15 mouse cellular contexts compared by ENCODE assay signal in the genomic region with DNA sequence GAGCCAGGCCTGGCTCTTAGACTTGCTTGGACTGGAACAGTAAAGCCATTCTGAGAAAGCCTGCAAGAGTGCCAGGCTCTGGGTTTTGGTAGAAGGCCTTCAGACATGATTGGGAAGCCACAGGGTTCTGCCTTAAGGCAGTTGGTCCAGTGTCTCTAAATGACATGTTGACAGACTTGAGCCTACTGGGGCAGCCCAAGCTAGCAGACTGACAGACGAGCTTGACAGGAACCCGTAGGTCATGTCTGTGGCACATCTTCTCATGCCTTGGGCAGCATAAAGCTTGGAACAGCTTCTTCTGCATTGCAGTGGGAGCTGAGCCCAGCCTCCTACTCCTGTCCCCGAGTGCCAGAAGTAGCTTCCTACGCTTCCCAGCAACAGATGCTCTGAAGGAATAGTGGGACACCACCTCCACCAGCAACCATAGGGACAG. TPM values are rescaled to one million over a fixed set of nuclear protein-coding genes. Genes with fewer than 3 reads are reported as not detected.
A peak's percentile ranks its signal among the peaks of the same experiment; 100 is the strongest.
DNase-seq lines count a peak whose midpoint lies in the region; ATAC-seq and TF ChIP-seq lines count a peak whose summit lies in the region.
"Had no signal": no experiment of that assay in that cellular context is flagged by ENCODE, and none has a peak within 500 bp of the region (broad histone marks: within the 10 kb centered on the region; RNA-seq: fewer than 3 reads in every experiment).

No protein-coding gene starts in this region.

- intact Hi-C loops in heart, postnatal 10 days (cut with DNase I) = no loop called here

- no peak overlapping the region for H3K4me2 ChIP-seq in heart, embryonic 14.5 days (ENCODE audit: low read length)

- no peak overlapping the region for H3K4me3 ChIP-seq in heart, embryonic 14.5 days (ENCODE audit: control insufficient read depth in 1 of 2, insufficient read depth in 1 of 2, low read depth in 1 of 2, low read length in 2 of 2)
- H3K4me3 ChIP-seq in kidney, adult 2 months (ENCODE audit: insufficient read depth, low read depth, low read length) = no peak overlapping the region
- H3K4me3 ChIP-seq: myocyte had no signal

- no peak for ATAC-seq in heart, embryonic 14.5 days (ENCODE audit: insufficient number of reproducible peaks, insufficient read depth, low FRiP score, low read depth)

- H3K4me1 ChIP-seq in heart, embryonic 14.5 days (ENCODE audit: control insufficient read depth in 2 of 2, insufficient read depth in 2 of 2, low read length in 2 of 2) = peaks cover 33 to 79% of the 10 kb centered on the region in 2 experiments
- H3K4me1 ChIP-seq in kidney, adult 2 months (ENCODE audit: control insufficient read depth, insufficient read depth, low read length) = peaks cover 18% of the 10 kb centered on the region; the same call in 1 of the 2 replicates

- no peaks in the 10 kb centered on the region for H3K9me3 ChIP-seq in heart, embryonic 14.5 days (ENCODE audit: control insufficient read depth, low read length)
- H3K9me3 ChIP-seq: forebrain, embryonic 10.5 days had no signal

- no peaks in the 10 kb centered on the region for H3K27me3 ChIP-seq in heart, embryonic 14.5 days (ENCODE audit: control insufficient read depth, insufficient read depth, low read length)
- H3K27me3 ChIP-seq in kidney, adult 2 months (replicated peaks; ENCODE audit: control insufficient read depth, insufficient read depth, low read length) = no peaks in the 10 kb centered on the region

- TF ChIP-seq CTCF in kidney, adult 2 months (conservative IDR thresholded peaks at IDR 0.05; ENCODE audit: insufficient read depth, insufficient read length, low read depth, low read length) = no peak

- TF ChIP-seq POLR2A in kidney, adult 2 months (IDR thresholded peaks at IDR 0.05; ENCODE audit: low read depth, low read length) = no peak

- 62% methylated on average over 4 of the region's 4 CpGs for WGBS in heart, embryonic 14.5 days
- WGBS in kidney, adult 2 months = 69% methylated on average over 4 of the region's 4 CpGs

- H3K36me3 ChIP-seq in heart, embryonic 14.5 days (ENCODE audit: control insufficient read depth, insufficient read depth, low read length) = peaks cover 46% of the 10 kb centered on the region
- H3K36me3 ChIP-seq in kidney, adult 2 months (ENCODE audit: control insufficient read depth, insufficient read depth, low read length) = no peaks in the 10 kb centered on the region

- H3K27ac ChIP-seq in heart, embryonic 14.5 days (replicated peaks in 1 of 2; ENCODE audit: control insufficient read depth in 1 of 2, insufficient read depth in 1 of 2, low read depth in 2 of 2, low read length in 2 of 2) = no peak overlapping the region
- H3K27ac ChIP-seq in kidney, adult 2 months (ENCODE audit: insufficient read depth, low read depth, low read length) = no peak overlapping the region

- DNase-seq in heart, postnatal 10 days = no peak
- peak; percentile 94 for DNase-seq in brain, adult 2 months (ENCODE audit: low read depth, low spot score)
- peak; percentile 34 to 38 for DNase-seq in cerebellum, postnatal 36 days
- peak; percentile 76 to 78 for DNase-seq in layer of hippocampus, postnatal 36 days
- no peak for DNase-seq in MN1 (ENCODE audit: low spot score)
- no peak for DNase-seq in kidney, adult 2 months
- no peak for DNase-seq in embryo, embryonic 10.5 days (ENCODE audit: low spot score)
- DNase-seq: heart, adult 18-20 months; kidney, adult 18-20 months; lung, postnatal 10 days; spleen, adult 18-20 months; thymus, postnatal 25 days had no signal

- H3K9ac ChIP-seq in heart, embryonic 14.5 days (ENCODE audit: low read length) = peak overlapping the region; percentile 31; the same call in 1 of the 2 replicates

RNA-seq across cellular contexts. Expression of a gene that starts 5.2 kb away (rescaled TPM):
- polyA plus RNA-seq in heart, embryonic 14.5 days (2014; fragmentation: Nextera tagmentation; extraction: Ambion mirVana) = 30.3 and 30.9 TPM in 2 replicates
- total RNA-seq in heart, postnatal 10 days (2021) = 10 to 100 TPM; 45.5 to 48.1 TPM
- 10 to 100 TPM; 41.8 to 44.7 TPM for total RNA-seq in layer of hippocampus, postnatal 36 days (2021)
- 31.0 and 33.9 TPM in 2 replicates for polyA plus RNA-seq in kidney, adult 2 months (2012; rRNA removed)

RNA-seq across cellular contexts. Expression of a gene that starts 6.0 kb away (rescaled TPM):
- polyA plus RNA-seq in heart, embryonic 14.5 days (2014; fragmentation: Nextera tagmentation; extraction: Ambion mirVana) = 90.9 and 91.4 TPM in 2 replicates
- total RNA-seq in heart, postnatal 10 days (2021) = 10 to 100 TPM; 80.1 to 81.2 TPM
- 100 to 1,000 TPM; 288 to 292 TPM for total RNA-seq in layer of hippocampus, postnatal 36 days (2021)
- 94.4 and 116 TPM in 2 replicates for polyA plus RNA-seq in kidney, adult 2 months (2012; rRNA removed)

RNA-seq across cellular contexts. Expression of a gene that starts 21.0 kb away (rescaled TPM):
- 11.2 and 12.5 TPM in 2 replicates for polyA plus RNA-seq in heart, embryonic 14.5 days (2014; fragmentation: Nextera tagmentation; extraction: Ambion mirVana)
- 10 to 100 TPM; 27.8 to 31.9 TPM for total RNA-seq in heart, postnatal 10 days (2021)
- total RNA-seq in layer of hippocampus, postnatal 36 days (2021) = 1 to 10 TPM; 5.8 to 8.2 TPM
- polyA plus RNA-seq in kidney, adult 2 months (2012; rRNA removed) = 18.3 and 23.3 TPM in 2 replicates

RNA-seq across cellular contexts. Expression of a gene that starts 40.5 kb away (rescaled TPM):
- polyA plus RNA-seq in heart, embryonic 14.5 days (2014; fragmentation: Nextera tagmentation; extraction: Ambion mirVana) = 27.7 and 30.3 TPM in 2 replicates
- 10 to 100 TPM; 22.6 to 28.7 TPM for total RNA-seq in heart, postnatal 10 days (2021)
- 1 to 10 TPM; 2.1 to 2.7 TPM for total RNA-seq in layer of hippocampus, postnatal 36 days (2021)
- polyA plus RNA-seq in kidney, adult 2 months (2012; rRNA removed) = 74.6 and 95.2 TPM in 2 replicates

RNA-seq across cellular contexts. Expression of a gene that starts 53.4 kb away (rescaled TPM):
- polyA plus RNA-seq in heart, embryonic 14.5 days (2014; fragmentation: Nextera tagmentation; extraction: Ambion mirVana) = 13.2 and 13.8 TPM in 2 replicates
- 10 to 100 TPM; 28.2 to 32.7 TPM for total RNA-seq in heart, postnatal 10 days (2021)
- total RNA-seq in layer of hippocampus, postnatal 36 days (2021) = 100 to 1,000 TPM; 146 to 149 TPM
- polyA plus RNA-seq in kidney, adult 2 months (2012; rRNA removed) = 5.5 and 7.5 TPM in 2 replicates

Comparison
In these comparisons a context has a peak if more than half of its experiments do, and no peak if none do; other contexts are left out.
1. DNase-seq: peak in brain, adult 2 months (single experiment), cerebellum, postnatal 36 days (2 of 2) and layer of hippocampus, postnatal 36 days (2 of 2); none in heart, postnatal 10 days (0 of 2), MN1 (single experiment), kidney, adult 2 months (single experiment) and embryo, embryonic 10.5 days (single experiment).